Mouse (Mus musculus) skeletal muscle tissue, postnatal 0 days (tissue): Measurements from ENCODE around the gene Olfr392. TPM values are rescaled to one million over a fixed set of nuclear protein-coding genes. Genes with fewer than 3 reads are reported as not detected.

ENCODE experiments used
- polyA plus RNA-seq: library from polyadenylated mRNA; unstranded; fragments of >200 nt; fragmentation: Nextera tagmentation; extraction: Ambion mirVana; gene quantifications from 2 replicates; pipeline ENCODE4 v1.2.1, GENCODE M21; 2015

Olfr392 gene
- polyA plus RNA-seq, result not detected in 2 replicates

DNA sequence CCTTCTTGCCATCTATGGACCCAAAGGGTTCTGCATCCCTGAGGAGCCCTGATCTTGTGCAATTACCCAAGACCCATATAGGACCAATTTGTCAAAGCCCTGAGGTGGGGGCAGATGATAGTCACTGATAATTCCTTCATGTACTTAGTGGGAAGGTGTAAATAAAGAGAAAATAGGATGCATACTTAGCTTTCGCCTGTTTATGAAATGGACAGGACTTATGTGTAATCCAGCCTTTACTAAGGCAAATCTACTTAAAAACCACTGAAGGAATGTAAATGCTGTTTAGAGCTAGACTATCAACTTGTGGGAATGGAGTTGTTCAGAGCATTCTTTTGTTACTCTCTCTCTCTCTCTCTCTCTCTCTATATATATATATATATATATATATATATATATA lies at the start of gene Olfr392:
Gene Olfr392 (minus strand): TSS at position 101 of the 400 bp plus-strand sequence.

DNA sequence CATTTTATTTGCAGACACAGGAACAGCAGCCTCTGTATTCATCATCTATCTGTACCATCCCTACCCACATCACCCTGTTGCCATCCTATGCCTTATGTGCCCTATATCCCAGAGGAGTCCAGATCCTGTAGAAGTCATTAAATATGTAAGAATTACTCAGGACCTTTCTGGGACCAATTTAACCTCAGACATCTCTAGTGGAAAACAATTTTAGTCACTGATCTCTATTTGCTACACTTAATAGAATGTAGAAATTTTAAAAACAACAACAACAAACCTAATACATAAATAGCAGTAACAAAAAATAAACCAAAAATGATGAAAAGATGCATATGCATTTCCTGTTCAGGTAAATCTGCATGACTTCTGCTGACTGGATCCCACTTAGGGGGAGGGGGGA lies 34.5 kb upstream of the Olfr392 start, which contains the start of gene Olfr393:
Gene Olfr393 (minus strand): TSS at position 101 of the 400 bp plus-strand sequence.

DNA sequence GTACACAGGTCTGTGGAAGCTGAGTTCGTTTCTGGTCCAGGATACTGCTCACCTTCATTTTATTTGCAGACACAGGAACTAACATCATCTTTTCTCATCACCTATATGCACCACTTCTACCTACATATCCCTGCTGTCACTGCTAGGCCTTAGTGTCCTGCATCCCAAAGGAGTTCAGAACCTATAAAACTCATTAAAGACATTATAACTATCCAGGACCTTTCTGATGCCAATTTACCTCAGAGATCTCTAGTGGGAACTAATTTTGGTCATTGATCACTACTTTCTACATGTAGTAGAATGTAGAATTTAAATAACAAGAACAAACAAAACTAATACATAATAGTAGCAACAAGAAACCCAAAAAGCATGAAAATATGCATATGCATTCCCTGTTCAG lies 13.9 kb downstream of the Olfr392 start, which contains the start of gene Olfr391-ps:
Gene Olfr391-ps (minus strand): TSS at position 101 of the 400 bp plus-strand sequence.

DNA sequence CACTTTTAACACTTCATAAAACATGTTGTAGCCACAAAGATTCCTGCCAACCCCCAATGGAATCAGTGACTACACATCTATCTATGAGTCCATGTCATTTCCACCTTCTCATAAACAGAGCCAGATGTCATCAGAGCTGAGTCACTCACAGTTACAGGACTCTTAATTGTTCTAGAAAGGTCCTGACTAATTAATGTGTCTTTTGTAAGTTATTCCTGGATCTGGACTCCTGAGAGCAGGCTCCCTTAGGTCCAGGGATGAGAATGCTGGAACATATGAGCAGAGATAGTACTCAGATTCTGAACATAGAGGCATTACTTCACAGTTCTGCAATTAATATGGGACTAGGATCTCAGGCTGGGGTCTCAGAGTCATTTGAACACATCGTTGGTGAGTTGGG lies 34.2 kb downstream of the Olfr392 start, which contains the start of gene Olfr390:
Gene Olfr390 (plus strand): TSS at position 301 of the 400 bp plus-strand sequence.

DNA sequence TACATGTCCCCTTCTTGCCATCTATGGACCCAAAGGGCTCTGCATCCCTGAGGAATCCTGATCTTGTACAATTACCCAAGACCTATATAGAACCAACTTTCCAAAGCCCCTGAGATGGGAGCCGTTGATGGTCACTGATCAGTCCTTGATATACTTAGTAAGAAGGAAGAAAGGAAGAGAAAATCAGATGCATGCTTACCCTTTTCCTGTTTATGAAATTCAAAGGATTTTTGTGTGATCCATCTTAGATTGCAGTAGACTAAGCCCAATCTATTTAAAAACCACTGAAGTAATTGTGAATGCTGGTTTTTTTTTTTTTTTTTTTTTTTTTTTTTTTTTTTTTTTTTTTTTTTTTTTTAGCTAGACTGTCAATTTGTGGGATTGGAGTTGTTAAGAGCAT lies 36.2 kb downstream of the Olfr392 start, which contains the start of gene Olfr389:
Gene Olfr389 (minus strand): TSS at position 101 of the 400 bp plus-strand sequence.

Other genes starting within 250 kb of the Olfr392 start
- not detected in 2 replicates for gene Olfr385, start 224.0 kb downstream of the Olfr392 start, polyA plus RNA-seq
- not detected in 2 replicates for gene Olfr384, start 218.5 kb downstream of the Olfr392 start, polyA plus RNA-seq
- not detected in 2 replicates for gene Zfp735, start 128.3 kb downstream of the Olfr392 start, polyA plus RNA-seq
- not detected in 2 replicates for gene Olfr389, start 36.3 kb downstream of the Olfr392 start, polyA plus RNA-seq
- not detected in 2 replicates for gene Olfr390, start 34.1 kb downstream of the Olfr392 start, polyA plus RNA-seq
- gene Olfr391-ps, start 14.0 kb downstream of the Olfr392 start, polyA plus RNA-seq, result not detected in 2 replicates
- not detected in 2 replicates for gene Olfr393, start 34.4 kb upstream of the Olfr392 start, polyA plus RNA-seq
- gene Olfr394, start 73.7 kb upstream of the Olfr392 start, polyA plus RNA-seq, result not detected in 2 replicates
- gene Olfr395, start 92.2 kb upstream of the Olfr392 start, polyA plus RNA-seq, result not detected in 2 replicates
- gene Olfr23, start 119.6 kb upstream of the Olfr392 start, polyA plus RNA-seq, result not detected in 2 replicates
- gene Olfr397, start 143.8 kb upstream of the Olfr392 start, polyA plus RNA-seq, result not detected in 2 replicates
- not detected in 2 replicates for gene Olfr398, start 173.4 kb upstream of the Olfr392 start, polyA plus RNA-seq
- gene Olfr139, start 239.5 kb upstream of the Olfr392 start, polyA plus RNA-seq, result not detected in 2 replicates
- gene Olfr399, start 239.6 kb upstream of the Olfr392 start, polyA plus RNA-seq, result not detected in 2 replicates